Mouse (Mus musculus): ENCODE measurements at regions not wholly inside any gene's neighbourhood (a gene's known extent, or its start where the extent isn't known, plus 50 kb on each side); places are given as distances from the start of the nearest gene placed in this dataset.

- no peak for TF ChIP-seq CTCF (IDR thresholded peaks at IDR 0.05; ENCODE audit: control insufficient read depth, insufficient read depth, low read length)
- TF ChIP-seq POLR2A (IDR thresholded peaks at IDR 0.05; ENCODE audit: borderline replicate concordance, control insufficient read depth, low read depth, low read length): no peak
These were observed 173.8 kb upstream of the Col8a1 start for GRCm38 (mm10) chr16:57928301-57928700.
